Mouse (Mus musculus) inflammation-experienced regulatory T-cells, adult 6 months (primary cell): Measurements from ENCODE around the gene Foxp3. TPM values are rescaled to one million over a fixed set of nuclear protein-coding genes. Genes with fewer than 3 reads are reported as not detected.
A peak's percentile ranks its signal among the peaks of the same experiment; 100 is the strongest.

Source experiments
- ATAC-seq: one replicate; pipeline ENCODE4 v1.8.0; 2017
- polyA plus RNA-seq, 3 experiments: library from polyadenylated mRNA; unstranded; fragments of 100-300 nt; shearing (Covaris generic); gene quantifications; one replicate each; pipeline ENCODE4 v1.2.1; 2017

Gene Foxp3
- 10 to 100 TPM; 17.9 to 43.3 (median 29.6) TPM for polyA plus RNA-seq

DNA sequence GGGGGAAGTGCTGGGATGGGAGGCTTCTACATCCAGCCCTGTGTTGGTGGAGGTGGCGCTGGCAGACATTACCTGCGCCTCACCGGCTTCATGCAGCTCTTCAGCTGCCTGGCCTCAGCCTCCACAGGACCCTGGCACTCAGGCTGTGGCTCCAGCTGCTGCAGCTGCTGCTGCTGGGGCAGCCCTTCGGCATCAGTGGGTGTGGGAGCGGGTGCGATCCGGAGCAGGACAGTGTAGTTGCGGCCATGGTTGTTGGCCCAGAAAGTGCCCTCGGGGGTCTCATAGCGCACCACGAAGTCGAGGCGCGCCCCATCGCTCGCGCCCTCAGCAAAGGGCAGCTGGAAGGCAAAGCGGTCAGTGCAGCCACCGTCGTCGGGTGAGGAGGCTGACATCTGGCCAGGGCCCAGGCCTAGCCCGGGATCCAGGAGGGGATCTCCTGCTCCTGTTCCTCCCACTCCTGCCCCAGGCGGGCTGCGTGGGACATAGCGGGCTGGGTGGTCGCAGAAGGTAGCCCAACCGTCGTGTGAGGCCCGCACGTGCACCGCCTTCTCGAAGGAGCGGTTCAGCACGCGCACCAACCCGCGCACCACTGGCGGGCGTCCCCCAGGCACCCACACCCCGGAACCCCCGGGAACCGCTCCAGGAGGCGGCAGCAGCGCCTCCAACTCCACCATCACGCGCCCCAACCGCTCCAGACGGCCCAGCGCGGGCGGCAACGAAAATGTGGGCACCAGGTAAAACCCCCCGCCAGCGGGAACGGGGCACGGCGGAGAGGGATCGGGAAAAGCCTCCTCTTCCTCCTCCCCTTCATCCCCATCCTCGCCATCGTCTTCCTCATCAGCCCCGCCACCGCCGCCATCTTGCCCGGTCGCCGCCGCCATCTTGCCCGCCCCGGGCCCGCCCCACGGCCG is at the start of gene Foxp3:
Gene Foxp3, plus strand, starts transcription at position 469 of the 911 bp plus-strand sequence.
- ATAC-seq: no peak

DNA sequence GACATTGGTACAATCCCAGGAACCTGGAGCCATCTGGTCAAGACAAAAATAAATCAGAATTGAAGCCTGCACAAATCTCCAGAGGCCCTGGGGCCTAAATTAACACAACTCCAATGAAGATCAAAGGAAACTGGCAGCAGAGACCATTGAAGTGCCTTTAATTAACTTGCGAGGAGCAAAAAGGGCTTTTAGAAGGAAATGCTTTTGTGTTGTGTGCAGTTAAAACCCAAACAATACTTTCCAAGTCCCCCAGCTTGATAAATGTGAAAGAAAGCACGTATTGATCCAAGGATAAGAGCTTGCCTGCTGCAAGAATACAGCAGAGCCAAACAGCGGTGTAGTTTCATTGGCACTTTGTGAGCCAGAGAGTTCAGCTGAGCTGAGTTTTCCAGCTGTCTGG is 48.5 kb upstream of the Foxp3 start:
- ATAC-seq: no peak

DNA sequence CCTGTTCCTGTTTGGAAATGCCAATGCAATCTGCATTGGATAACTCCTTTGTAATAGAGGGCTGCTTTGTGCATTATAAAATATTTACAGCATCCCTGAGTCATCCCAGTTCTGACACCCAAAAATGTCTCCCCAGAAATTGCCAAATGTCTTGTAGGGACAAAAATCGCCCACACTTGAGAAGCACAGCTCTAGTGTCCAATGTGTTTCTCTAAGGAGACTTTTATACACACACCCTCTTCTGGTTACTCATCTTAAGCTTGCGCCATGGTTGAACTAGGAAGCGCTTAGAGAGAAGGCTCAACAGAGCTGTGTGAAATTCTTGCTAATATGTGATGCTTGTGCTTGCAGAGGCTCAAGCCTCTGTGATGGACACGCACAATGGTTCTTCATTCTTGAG is 20.0 kb upstream of the Foxp3 start:
- ATAC-seq: no peak

DNA sequence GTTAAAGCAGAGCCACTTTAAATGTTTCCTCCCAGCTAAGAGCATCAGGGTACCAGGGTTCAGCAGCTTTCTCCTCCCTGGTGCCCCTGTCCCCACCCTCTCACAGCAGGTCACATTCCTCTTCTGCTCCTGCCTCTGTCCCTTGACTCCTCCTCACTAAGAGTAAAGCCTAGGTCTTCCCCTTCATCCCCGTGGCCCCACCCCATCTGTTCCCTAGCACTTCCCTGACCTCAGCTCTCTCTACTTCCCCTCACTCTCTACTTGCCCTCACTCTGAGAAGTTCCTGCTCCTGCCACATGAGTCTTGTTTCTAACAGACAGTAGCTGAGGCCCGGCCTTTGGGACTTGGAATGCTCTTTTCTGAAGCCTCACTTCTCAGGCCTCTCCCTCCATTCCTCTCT is 10.4 kb upstream of the Foxp3 start:
- no peak for ATAC-seq

DNA sequence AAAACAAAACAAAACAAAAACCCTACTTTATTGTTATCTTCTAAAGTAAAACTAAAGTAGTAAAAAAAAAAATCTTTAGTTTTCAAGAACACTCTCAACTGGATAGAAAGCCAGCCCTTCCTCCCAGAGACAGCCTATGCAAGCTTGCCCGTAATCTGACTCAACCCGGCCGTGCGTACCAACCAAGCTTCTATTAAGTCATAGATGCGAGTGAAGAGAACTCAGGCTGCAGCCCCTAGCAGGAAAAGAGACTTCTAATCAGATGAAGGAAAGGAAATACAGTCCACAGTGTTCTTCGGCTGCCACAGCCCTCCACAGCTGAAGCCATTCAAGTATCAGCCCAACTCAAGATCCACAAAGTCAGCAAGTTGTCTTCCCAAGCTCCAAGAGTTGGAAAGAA is 7.1 kb upstream of the Foxp3 start:
- peak; percentile 61 for ATAC-seq

DNA sequence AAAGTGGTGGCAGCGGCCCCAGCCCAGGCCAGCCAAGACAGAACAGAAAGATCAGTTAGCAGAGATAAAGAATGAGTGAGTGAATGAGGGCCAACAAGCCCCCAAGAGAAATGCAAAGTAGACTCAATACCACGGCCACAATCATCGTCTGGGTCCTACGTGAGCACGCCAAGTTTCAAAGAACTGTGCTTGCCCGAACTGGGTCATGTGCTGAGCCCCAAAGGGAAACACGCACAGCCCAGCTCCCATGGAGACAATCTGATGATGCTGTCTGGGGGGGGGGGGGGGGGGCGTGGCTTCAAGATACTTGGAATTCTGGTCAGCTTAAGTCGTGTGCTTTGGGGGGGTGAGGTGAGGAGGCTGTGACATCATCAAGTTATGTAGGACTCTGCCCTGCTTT is 6.0 kb upstream of the Foxp3 start:
- peak; percentile 27 for ATAC-seq

DNA sequence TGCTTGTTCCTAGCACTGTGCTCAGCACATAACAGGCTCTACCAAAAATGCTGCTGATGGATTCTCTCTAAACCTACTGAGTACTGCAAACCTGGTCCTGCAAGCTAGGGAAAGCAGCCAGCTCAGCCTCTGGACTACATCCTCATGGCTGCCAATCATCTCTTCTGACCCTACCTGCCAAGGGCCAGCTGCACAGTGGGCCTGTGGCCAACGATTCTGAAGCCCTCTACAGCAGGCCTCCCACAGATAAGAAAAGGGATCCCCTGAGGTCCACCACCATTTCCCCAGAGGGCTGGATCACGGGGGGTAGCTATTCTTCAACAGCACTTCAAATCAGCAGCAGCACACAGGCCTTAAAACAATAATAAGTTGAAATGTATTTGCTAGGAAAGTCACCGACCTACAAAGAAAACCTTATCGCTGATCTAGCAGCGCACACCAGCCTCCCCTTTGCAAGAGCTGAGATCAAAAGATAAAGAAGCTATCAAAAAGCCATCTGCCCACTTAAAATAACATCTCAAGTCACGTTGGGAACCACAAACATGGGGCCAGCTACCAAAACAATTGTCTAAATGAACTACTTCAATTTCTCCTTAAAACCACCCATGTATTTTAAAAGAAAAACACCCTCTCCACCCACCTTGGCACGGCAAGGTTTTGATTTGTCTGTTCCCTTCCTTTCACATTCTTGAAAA is 2.8 kb upstream of the Foxp3 start:
- peak; percentile 5 for ATAC-seq

DNA sequence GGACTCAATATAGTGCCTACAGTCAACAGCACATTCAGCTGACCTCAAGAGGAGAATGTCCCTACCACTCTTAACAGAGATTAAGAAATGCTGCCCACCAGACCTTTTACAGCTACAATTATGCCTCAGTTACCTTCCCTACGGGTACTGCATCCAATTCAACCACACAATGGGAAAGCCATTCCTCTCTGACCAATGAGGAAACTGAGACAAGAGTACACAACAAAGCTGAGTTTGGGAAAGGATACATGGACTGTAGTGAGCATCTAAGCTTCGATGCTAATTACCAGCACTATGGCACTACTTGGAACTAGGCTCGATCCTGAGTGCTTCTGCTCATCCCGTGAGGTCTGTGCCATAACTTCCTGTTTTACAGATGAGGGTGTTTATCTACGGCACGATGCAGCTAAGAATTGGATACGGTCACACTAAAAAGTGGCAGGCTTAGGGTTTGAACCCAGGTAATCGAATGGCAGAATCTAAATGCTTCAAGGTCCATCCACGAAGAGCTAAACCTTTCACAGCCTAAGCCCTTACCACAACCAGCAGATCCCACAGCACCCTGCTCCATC is 1.8 kb upstream of the Foxp3 start:
- ATAC-seq: no peak

DNA sequence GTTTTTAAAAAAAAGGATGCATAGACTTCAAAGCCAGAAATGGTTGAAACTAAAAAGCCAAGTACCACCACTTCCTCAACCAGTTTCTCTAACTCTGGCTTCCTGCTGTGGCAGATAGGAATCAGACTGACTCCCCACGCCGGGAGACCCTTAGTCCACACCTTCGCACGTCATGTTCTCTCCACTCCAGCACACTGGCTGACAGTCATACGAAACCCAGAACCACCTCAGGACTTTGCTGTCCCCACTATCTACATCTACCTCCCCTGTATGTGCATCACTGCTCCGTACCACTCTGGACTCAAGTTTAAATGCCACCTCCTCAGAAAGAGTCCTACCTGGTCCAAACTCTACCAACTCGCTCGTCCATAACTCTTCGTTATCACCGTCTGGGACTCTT is 978 bp upstream of the Foxp3 start:
- ATAC-seq: peak; percentile 33

DNA sequence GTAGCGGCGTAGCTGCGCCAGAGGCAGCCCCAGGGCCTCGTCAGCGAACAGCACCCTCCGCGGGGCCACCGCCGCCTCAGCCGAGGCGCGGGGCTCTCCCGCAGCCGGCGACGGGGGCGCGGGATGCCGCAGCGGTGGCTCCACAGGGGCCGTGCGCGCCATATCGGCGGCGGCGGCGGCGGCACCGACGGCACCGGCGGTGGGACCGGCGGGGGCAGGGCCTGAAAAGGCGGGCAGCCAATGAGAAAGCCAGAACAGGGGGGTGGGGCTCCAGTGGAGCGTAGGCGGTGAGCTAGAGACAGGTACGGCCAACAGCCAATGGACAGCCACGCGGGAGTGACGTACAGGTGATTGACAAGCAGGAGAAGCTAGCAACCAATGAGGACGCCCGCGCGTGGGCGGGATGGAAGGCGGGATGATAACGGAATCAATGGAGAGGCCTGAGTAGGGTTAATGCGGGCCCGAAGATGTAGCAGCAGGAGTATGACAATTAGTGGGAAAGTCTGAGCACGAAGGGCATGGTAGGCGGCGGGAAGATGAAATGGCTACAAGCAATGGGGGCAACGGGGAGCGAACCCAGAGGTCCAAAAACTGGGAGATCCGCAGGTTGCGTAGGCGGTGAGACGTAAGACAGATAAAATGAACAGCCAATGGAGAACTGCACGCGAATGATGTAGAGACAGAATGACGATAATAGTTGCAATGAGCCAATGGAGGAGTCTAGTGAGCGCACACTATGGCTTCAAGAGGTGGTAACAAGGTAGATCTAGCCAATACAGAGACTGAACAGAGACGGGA is 842 bp downstream of the Foxp3 start, which contains the start of gene Ppp1r3f:
Gene Ppp1r3f, minus strand, starts transcription at position 197 of the 798 bp plus-strand sequence.
- ATAC-seq: peak; percentile 71

DNA sequence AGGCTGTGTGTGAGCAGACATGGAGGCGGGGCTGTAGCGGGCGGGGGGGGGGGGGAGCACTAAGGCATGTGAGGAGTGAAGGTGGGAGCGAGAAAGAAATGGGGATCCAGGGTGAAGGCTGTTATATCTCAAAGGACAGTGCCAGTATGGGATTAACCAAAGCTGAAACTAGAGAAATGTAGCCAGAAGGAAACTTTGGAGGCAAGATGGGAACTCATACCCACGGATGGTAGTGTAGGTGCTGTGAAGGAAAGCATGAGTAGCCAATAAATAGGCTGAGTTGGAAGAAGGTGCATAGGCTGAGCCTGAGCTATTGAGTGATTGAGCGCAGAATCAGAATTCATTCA is 1.4 kb downstream of the Foxp3 start:
- no peak for ATAC-seq

DNA sequence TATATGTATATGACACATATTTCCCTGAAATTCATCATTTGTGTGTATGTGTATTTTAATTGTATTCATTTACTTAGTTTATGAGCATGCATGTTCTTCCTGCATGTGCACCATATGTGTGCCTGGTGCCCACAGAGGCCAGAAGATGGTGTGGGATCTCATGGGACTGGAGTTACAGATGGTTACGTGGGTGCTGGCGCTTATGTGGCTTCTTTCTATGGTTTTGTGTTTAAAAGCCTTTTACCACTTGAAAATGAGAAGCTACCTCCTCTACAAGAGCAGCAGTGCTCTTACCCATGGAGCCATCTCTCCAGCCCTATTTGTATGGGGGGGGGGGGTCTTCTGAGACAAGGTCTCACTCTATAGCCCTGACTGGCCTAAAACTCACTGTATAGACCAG is 7.7 kb downstream of the Foxp3 start:
- ATAC-seq: no peak

DNA sequence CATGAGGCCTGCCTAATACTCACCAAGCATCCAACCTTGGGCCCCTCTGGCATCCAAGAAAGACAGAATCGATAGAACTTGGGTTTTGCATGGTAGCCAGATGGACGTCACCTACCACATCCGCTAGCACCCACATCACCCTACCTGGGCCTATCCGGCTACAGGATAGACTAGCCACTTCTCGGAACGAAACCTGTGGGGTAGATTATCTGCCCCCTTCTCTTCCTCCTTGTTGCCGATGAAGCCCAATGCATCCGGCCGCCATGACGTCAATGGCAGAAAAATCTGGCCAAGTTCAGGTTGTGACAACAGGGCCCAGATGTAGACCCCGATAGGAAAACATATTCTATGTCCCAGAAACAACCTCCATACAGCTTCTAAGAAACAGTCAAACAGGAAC is 10.4 kb downstream of the Foxp3 start:
- ATAC-seq: peak; percentile 75

DNA sequence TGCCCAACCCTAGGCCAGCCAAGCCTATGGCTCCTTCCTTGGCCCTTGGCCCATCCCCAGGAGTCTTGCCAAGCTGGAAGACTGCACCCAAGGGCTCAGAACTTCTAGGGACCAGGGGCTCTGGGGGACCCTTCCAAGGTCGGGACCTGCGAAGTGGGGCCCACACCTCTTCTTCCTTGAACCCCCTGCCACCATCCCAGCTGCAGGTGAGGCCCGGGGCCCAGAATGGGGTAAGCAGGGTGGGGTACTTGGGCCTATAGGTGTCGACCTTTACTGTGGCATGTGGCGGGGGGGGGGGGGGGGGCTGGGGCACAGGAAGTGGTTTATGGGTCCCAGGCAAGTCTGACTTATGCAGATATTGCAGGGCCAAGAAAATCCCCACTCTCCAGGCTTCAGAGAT is 12.9 kb downstream of the Foxp3 start:
- peak; percentile 12 for ATAC-seq

DNA sequence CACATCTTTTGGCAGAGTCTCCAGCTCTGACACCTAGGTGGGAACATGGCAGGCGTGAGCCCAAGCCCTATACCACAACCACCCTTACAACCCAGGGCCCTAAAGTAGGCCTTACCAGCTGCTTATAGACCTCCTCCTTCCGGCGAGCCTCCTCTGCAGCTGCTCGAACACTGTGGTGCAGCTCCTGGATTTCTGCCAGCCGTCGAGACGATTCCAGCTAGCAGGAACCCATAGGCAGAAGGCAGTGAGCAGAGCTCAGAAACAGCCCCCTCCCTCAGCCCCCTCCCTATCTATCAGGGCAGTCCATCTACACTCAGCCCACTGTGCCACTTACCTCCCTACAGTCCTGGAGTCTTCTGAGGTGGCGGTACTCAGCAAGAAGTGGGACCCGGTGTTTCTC is 21.9 kb downstream of the Foxp3 start:
- no peak for ATAC-seq

DNA sequence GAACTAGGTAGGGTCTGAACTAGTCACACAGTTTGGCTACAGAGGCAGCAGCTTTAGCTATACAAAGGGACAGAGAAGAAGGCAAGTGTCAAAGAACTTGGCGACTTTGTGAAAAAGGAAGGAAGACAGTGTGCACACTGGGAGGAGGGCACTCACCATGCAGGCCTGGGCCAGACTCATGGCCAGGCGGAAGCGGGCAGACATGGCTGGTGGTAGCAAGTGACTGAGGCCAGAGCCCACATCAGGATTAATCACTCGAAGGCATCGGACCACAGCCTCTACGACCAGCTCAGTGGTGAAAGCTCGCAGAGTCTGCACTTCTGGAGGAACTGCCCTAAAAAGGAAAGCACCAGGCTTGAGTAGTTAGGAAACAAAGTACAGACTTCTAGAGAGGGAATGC is 30.6 kb downstream of the Foxp3 start:
- ATAC-seq: no peak

DNA sequence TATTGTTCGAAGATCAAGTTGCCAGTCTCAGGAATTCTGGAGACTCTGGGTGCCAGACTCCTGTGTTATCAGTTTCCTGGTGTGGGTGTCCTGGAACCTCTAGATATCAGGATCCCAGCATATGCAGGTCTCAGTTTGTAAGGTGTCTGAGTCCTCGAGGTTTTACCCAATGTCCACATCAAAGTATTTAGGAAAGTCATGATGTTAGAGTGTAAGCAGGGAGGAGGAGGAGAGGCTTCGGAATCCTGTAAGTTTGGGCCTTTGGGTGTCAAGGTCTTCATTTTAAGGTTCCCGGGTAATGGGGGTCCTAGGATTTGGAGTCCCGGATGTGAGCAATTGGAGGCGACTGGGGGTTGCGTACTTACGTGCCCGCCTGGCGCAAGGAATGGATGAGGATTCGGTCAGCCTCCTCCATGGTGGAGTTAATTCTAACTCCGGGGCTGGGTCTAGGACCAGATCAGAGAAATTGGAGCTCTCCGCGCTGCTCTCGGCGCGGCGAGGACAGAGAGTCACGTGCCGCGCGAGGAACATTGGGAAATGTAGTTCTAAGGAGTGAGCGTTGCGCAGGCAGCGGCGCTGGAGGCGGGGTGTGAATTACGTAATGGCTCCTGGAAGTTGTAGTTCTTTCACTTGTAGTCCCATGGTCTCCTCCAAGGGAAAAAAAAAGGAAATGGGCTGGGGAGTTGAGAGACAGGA is 31.6 kb downstream of the Foxp3 start, which contains the start of gene Ccdc22:
Gene Ccdc22, minus strand, starts transcription at position 639 of the 696 bp plus-strand sequence.
- ATAC-seq: peak; percentile 96

DNA sequence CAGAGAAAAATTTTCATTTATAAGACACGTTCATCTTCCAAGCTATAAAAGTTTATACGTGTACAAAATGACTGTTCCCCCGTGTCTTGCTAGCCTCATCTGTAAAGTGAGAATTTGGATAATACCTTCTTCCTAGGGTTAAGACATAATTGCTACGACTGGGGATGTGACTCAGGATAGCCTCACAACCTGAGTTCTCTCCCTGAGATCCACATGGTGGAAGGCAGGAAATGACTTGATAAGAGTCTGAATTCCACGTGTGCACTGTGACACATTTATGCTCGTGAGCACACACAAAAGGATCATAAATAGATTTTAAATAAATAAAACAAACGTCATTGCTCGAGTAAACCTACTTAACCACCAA is 32.1 kb downstream of the Foxp3 start:
- ATAC-seq: peak; percentile 43

DNA sequence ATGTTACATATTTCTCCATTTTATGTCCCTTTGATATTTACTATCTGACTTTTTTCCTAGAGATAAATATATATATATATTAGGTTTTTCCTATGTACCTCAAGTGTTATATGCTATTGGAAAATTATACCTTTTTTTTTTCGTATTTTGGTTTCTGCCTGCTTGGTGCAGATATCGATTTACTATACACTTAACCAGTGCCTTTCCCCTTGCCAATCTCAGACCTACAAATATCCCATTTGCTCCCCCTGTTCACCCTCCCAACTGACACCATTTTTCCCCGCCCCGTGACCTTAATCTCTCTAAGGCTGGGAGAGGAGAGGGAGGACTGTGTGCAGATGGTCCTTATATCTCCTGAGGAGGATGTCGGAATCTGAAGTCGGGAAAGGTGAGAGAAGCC is 33.3 kb downstream of the Foxp3 start, which contains the start of gene Cacna1f:
Gene Cacna1f, plus strand, starts transcription at position 301 of the 400 bp plus-strand sequence.
- no peak for ATAC-seq

DNA sequence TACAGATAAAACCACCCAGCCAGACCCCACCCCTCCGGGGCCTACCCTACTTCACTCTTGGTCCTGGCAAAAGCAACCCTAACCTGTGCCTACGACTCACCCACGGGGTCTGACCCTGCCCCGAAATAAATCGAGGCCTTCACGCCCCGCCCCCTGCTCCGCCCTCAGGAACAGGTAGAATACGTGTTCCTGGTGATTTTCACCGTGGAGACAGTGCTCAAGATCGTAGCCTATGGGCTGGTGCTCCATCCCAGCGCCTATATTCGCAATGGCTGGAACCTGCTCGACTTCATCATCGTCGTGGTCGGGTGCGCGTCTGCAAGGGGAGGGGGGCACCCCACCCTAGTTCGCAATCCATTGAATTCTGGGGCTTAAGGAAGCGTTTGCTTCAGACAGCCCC is 36.6 kb downstream of the Foxp3 start:
- ATAC-seq: no peak

DNA sequence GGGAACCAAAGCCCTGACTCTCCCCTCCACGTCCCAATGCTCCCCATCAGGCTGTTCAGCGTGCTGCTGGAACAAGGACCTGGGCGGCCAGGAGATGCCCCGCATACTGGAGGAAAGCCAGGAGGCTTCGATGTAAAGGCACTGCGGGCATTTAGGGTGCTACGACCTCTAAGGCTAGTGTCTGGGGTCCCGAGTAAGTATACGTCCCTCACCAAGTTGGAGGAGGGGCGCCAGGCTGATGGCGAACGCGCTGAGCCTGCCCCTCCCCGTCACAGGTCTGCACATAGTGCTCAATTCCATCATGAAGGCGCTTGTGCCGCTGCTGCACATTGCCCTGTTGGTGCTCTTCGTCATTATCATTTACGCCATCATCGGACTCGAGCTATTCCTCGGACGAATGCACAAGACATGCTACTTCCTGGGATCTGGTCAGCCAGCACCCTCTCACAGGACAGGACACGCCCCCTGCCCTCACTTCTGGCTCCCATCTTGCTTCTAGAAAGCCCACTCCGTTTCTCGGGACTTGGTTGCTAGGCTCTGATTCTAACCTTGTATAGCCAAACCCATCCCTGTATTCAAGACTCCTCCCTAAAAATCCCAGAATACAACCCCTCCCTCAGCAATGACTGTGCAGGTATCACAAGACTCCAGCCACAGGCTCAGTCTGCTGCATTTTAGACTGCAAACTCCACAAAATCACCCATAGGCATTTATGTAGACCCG is 37.3 kb downstream of the Foxp3 start:
- ATAC-seq: no peak
